Mouse (Mus musculus) granulocyte monocyte progenitor cell, adult 5-6 weeks (primary cell): Measurements from ENCODE around the gene Mtmr14. TPM values are rescaled to one million over a fixed set of nuclear protein-coding genes. Genes with fewer than 3 reads are reported as not detected.

Experiments
- ATAC-seq: replicated peaks from 2 replicates; pipeline ENCODE4 v1.8.0; 2016; ENCODE audit warnings: mild to moderate bottlenecking, moderate TSS enrichment, inconsistent platforms; ENCODE audit not compliant: poor library complexity, severe bottlenecking
- total RNA-seq, 2 experiments: library from RNA; stranded (forward) in 1 of 2; stranded (reverse) in 1 of 2; fragments of 200-712, 200-1000 nt in 1 of 2; fragments of >200 nt in 1 of 2; fragmentation: Nextera tagmentation in 1 of 2; gene quantifications; 2 replicates each; pipeline ENCODE4 v1.2.3; 2014 to 2017

Gene Mtmr14
- total RNA-seq, 2 experiments from 2014 or later = 31.0 to 32.4 TPM

- no peak for ATAC-seq
These were observed 34.7 kb downstream of the Mtmr14 start for GRCm38 (mm10) chr6:113272365-113272764.

- no peak for ATAC-seq
These were observed 39.2 kb downstream of the Mtmr14 start for GRCm38 (mm10) chr6:113276846-113277245.

DNA sequence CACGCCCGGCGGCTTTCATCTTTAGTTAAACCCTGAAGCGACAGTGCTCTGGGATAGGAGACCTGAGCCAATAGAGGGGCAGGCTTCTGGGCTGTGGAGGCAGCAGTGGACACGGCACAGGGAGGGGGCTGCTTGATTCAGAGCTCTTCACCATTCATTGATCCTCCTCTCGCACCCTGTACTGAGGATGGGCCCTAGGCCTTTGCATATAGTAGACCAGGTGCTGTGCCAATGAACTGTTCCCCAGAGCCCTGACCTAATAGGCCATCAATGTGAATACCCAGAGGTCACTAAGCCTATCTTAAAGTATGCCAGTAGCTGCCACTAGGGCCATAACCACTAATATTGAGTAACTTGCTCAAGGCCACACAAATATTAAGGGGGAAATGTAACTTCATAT, 44.0 kb downstream of the Mtmr14 start:
- 0 out of 2 replicates have a peak, but pooled peaks have one; percentile 5 for ATAC-seq

DNA sequence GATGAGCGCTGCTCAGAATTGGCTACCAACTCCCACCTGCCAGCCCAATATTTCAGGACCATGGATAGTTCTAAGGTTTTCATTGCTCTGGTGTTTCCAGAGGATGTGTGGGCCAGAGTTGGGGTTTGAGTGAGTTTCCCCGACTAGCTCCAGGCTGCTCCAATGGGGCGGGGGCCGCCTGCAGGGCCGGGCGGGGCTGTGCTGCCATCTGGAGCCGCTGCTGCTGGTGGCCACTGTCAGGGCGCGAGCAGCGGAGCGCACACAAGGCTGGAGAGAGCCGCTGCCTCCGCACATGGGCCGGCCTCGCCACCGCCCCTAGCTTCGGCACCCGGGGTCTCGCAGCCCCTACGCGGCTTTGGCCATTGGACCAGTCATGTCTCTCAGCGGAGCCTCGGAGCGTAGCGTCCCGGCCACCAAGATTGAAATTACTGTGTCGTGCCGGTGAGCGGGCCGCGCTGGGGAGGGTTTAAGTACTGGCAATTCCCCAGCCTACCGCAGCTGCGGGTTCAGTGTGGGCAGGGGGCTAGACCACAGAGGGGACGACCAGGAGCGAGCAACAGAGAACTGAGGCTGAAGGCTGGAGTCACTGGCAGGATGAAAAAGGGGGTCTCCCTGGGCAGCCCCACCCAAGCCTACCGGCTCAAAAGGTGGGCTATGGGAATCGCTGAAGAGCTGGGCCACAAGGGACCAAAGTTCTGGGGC, 44.6 kb downstream of the Mtmr14 start, which contains the start of gene Cpne9:
Gene Cpne9, plus strand, starts transcription at position 207 of the 702 bp plus-strand sequence.
- peak; percentile 36; the same call in 1 of the 2 replicates for ATAC-seq

GRCm38 (mm10) chr6:113282969-113283368, 45.3 kb downstream of the Mtmr14 start:
- ATAC-seq = no peak

DNA sequence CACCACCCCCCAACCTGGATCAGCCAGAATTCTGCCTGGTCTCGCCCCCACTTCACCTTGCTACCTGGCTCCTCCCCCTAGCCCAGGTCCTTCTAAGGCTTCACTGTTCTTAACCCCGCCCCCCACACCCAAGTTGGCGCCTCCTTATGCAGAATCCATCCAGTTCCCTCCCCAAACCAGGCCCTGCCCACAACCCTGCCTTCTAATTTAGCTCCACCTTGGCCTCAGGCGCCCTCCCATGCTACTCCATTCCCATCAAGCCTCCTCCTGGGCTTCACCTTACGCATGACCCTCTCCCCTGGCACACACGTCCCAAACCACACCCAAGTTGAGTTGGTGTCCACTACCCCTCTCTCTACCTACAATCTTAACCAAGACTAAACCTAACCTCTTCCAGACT, 45.9 kb downstream of the Mtmr14 start:
- no peak for ATAC-seq

GRCm38 (mm10) chr6:113284931-113285330, 47.3 kb downstream of the Mtmr14 start:
- peak; percentile 71 for ATAC-seq

DNA sequence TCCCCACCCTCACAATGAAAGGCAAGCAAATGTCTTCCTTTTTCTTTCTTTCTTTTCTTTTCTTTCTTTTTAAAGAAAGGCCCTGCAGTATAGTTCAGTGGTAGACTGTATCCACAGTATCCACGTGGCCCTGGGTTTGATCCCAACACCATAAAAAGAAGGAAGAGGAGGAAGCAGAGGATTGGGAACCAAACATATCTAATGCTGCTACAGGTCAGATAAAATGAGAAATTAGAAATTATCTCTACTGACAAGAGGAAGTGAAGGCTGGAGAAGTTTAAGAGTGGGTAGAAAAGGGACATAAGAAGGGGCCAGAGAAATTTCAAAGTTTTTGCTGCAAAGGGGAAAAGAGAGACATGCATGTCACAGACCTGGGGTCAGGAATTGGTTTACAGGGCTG, 48.7 kb downstream of the Mtmr14 start:
- ATAC-seq = no peak

DNA sequence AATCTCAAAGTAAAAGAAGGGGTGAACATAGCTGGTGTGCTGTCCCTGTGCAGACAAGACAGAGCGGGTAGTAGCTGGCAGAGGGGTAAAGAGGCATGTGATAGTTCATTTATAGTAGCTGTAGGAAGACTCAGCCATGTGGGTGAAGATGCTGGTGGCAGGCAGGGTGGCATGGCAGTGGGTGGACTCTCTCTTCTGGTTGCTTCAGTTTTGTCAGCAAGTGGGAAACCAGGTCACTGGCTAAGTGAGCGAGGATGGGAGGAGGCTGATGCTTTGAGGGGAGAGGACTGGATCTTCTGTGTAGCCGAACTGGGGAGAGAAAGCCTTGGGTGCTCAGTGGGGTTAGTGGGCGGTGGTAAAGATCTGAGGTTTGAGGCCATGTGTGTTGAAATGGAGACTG, 49.6 kb downstream of the Mtmr14 start:
- ATAC-seq = no peak

- no peak for ATAC-seq
These were observed 51.7 kb downstream of the Mtmr14 start for GRCm38 (mm10) chr6:113289346-113289745.

DNA sequence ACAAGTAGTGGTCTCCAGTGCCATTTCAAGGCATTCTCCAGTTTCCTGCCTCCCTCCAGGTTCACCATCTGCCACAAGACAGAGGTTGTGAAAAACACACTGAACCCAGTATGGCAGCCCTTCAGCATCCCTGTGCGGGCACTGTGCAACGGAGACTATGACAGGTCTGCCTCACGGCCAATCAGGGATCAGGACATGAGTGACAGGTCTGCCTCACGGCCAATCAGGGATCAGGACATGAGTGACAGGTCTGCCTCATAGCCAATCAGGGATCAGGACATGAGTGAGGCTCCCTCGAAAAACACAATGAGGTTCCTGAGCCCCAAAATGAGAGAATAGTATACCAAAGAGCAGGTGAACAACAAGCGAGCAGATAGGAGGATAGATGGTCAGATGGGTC, 52.7 kb downstream of the Mtmr14 start:
- ATAC-seq = no peak

DNA sequence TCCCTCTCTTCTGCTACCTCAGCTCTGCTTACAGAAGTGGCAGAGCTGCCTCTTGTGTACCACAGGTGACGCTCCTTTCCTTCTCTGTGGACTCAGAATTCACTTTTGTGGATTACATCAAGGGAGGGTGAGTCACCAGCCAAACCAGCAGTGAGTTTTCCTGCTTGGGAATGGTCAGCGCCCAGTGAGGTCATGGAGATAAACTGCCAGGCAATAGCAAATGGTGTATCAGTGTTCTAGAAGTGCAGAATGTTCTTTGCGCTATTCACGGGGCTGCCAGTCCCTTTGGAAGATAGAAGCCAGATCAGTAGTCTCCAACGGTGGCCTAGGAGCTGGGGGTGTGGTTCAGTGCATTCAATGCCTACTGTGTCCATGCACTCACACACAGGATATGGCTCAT, 55.3 kb downstream of the Mtmr14 start:
- no peak for ATAC-seq

- no peak for ATAC-seq
These were observed 58.4 kb downstream of the Mtmr14 start for GRCm38 (mm10) chr6:113296046-113296445.

GRCm38 (mm10) chr6:113296639-113297038, 59.0 kb downstream of the Mtmr14 start:
- no peak for ATAC-seq

DNA sequence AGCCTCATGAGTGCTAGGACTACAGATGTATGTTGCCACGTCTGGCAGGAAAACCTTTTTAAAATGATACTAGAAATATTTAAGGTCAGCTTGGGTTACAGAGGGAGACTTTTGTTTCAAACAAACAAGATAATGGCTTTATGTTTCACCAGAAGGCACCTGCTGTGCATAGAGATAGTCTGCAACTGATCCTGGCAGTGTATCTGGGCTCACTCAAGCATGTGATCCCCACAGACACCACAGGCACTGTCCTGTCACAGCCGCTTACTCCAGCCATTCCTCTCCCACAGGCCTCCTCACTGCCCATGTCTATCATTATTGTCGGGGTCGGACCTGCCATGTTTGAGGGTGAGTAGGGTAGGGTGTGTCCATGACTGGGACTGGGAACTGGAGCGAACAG, 63.7 kb downstream of the Mtmr14 start:
- no peak for ATAC-seq

DNA sequence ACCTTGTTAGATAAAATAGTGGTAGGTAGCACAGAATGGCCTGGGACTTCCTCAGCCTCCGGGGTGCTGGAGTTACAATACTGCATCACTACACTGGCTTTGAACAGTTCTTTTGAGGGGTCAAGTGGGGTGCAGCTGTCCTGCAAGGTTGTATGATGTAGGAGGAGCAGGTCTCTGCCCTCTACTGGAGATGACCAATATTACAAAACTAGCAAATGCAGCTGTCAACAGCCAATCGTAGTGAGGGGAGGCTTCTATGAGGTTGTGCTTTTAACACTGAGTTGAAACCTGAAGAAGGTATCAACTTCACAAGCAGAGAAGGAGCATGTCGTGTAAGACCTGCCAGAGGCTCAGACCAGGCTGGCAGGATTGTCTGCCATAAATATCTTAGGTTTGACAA, 64.6 kb downstream of the Mtmr14 start:
- ATAC-seq = peak; percentile 34

GRCm38 (mm10) chr6:113306322-113306985, 68.8 kb downstream of the Mtmr14 start:
- peak; percentile 70 for ATAC-seq

DNA sequence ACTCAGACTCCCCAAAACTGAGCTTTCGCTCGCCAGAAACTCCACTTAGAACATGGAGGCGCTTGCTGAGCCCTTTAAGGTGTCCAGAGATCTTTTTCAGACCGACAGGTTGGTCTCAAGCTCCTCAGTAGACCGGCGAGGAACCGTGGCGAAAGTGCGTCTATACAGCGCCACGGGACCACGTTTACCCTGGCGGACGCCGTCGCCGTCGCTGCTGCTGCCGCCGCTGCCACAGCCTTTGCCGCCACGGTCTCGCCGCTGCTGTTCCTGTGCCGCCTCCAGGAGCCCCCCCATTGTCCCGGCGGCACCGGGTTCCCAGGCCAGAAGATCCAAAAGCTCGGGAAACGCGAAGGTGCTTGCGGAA, 69.3 kb downstream of the Mtmr14 start, which contains the start of gene Brpf1:
Gene Brpf1, plus strand, starts transcription at position 152 of the 364 bp plus-strand sequence.
- peak; percentile 17 for ATAC-seq

- ATAC-seq = peak; percentile 36
These were observed 70.0 kb downstream of the Mtmr14 start for GRCm38 (mm10) chr6:113307481-113308121.

DNA sequence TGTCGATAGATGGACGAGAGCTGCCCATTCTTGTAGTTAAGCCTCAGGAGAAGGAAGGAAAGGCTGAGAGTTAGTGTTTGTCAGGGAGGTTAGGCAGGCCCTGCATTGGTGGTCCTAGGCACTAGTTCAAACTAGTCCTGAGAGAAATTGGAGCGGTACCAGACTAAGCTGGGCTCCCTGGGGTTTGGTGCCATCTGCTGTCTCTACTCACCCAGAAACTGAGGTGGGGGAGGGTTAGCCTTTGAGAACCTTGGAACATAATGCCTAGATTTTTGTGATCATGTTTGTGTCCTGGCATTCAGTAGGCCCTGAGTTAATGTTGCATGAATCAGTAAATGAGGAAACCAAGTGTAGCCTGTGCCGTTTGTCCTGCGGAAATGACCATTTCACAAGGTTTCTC, 70.5 kb downstream of the Mtmr14 start:
- peak; percentile 36 for ATAC-seq

- ATAC-seq = no peak
These were observed 78.3 kb downstream of the Mtmr14 start for GRCm38 (mm10) chr6:113315972-113316371.
